Mouse (Mus musculus) natural killer cell, adult 2 months (primary cell): ENCODE data around the gene Slc25a41.
A peak's percentile ranks its signal among the peaks of the same experiment; 100 is the strongest.

ENCODE experiments used
- DNase-seq, 2 experiments: peaks; one replicate each; pipeline ENCODE4 v3.0.0; 2022; ENCODE audit warnings: low spot score in 2 of 2

Slc25a41 gene

GRCm38 (mm10) chr17:57047406-57047805 is 6.0 kb upstream of the Slc25a41 start:
- DNase-seq: no peak

GRCm38 (mm10) chr17:57038978-57039377 is 2.5 kb downstream of the Slc25a41 start:
- peak in 1 of 2 experiments; percentile 22 for DNase-seq

- DNase-seq: no peak
Observed at GRCm38 (mm10) chr17:57032854-57033253, 8.6 kb downstream of the Slc25a41 start.

DNA sequence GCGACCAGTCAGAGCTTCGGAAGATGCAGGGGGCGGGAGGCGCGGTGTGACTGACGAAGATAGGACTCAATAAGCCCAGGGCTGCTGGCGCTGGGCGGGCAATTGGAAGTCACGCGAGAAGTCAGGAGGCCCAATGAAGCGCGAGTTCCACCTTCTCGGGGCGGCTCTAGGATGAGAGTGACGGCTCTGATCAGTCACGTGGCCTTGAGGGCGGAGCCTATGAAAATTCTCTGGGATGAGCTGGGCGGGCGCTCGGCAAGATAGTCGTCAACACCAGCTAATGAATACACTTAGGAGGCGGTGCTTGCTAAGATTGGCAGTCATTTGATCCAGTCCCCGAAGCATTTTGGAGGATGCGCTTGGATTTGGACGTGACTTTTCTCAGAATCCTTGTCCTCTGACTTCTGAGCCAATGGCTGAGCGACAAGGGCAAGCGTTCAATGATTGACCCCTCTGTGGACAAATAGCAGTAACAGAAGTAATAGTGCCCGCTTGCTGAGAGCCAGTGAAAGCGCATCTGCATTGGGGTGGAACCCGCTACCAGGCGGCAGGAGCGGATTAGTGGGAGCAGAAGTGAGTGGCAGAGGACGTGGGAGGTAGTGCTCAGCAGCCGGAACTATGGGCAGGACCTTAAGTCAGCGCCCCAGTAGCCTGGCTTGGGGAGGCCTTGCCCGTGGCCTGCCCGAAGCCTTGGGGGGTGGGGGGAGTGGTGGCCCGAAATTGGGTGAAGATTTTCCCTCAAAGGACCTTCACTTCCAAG is 9.6 kb downstream of the Slc25a41 start:
- DNase-seq: peak; percentile 100

- DNase-seq: peak in 1 of 2 experiments; percentile 13
Observed at GRCm38 (mm10) chr17:57030931-57031660, 10.4 kb downstream of the Slc25a41 start, which contains the start of gene Khsrp. Khsrp (minus strand) TSS chr17:57031522.

DNA sequence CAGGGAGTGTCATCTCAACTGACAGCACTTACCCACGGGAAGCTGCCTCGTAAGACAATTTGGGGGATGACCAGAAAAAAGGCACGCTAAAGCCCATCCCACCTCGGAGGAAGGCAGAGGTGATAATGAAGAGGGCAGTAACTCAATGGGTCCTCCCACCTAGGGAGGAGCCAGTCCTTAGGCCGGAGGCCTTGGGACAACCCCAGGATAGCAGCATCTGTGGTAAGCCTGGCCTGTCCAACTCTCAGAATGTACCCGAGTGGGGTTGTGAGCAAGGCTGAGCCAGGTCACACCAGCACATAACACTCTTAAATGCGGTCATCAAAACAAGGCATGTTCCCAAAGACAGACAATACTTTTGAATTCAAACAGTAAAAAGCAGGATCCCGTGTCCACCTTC is 11.8 kb downstream of the Slc25a41 start:
- no peak for DNase-seq

- DNase-seq: no peak
Observed at GRCm38 (mm10) chr17:57027471-57027870, 14.0 kb downstream of the Slc25a41 start.

- DNase-seq: no peak
Observed at GRCm38 (mm10) chr17:57020960-57021359, 20.5 kb downstream of the Slc25a41 start.

GRCm38 (mm10) chr17:57019693-57020092 is 21.8 kb downstream of the Slc25a41 start:
- no peak for DNase-seq

GRCm38 (mm10) chr17:57012245-57012795 is 29.1 kb downstream of the Slc25a41 start:
- no peak for DNase-seq

DNA sequence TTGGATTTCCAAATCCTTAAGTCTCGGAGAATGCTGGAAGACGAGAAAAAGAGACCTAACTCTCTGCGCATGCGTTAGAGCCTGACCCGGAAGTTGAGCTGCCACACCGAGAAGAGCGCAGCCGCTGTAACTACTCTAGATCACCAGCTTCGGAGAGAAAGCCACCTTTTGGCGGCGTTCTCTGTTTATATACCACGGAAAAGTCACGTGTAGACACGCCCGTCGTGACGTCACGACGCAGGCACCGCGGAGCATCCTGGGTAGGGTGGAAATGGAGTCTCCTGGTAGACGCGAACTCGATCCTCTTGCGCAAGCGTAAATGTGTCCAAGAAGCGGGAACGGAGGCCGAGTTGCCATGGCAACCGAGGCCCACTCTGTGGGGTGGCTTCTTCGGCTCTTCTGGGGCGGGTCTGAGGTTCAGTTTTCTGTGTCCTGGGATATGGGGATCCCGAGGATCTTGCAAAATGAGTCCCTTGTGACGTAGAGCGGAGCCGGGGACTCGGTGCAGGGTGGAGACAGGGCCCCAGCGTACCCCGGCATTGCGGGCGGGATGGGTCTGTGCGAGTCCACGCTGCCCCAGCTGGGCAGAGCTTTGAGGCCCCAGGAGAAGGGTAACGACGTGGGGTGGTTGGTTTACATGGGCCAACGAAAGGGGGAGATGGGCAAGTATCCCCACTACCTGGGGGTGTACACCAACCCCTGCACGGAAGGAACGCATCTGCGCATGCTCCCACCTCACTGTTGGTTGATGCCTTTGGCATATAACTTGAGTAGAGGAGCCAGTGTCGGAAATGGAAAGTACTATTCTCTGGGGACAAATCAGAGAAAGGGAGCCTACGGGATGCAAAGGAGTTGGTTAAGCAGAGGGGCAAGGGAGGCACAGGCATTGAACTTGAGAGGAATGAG is 30.0 kb downstream of the Slc25a41 start, which contains the start of the genes Gtf2f1 and Gm17949:
Gene Gtf2f1, minus strand, starts transcription at position 53 of the 906 bp plus-strand sequence.
Gene Gm17949, plus strand, starts transcription at position 234 of the 906 bp plus-strand sequence.
- DNase-seq: peak; percentile 90 to 91

DNA sequence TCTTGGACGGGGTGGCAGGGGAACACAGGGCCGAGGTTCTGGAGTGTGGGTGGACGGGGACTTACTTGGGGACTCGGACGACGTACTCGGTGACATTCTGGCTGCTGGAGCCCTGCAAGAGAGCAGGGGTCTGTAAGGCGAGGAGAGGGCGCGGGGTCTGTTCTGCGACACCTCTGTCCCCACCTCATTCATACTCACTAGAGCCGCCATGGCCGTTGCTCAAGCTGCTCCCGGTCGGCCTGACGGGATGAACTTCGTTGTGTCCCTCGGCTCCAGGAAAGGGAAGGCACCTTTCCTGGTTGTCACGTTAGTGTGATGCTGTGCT is 30.6 kb downstream of the Slc25a41 start:
- no peak for DNase-seq

- no peak for DNase-seq
Observed at GRCm38 (mm10) chr17:57007137-57007905, 34.1 kb downstream of the Slc25a41 start.

DNA sequence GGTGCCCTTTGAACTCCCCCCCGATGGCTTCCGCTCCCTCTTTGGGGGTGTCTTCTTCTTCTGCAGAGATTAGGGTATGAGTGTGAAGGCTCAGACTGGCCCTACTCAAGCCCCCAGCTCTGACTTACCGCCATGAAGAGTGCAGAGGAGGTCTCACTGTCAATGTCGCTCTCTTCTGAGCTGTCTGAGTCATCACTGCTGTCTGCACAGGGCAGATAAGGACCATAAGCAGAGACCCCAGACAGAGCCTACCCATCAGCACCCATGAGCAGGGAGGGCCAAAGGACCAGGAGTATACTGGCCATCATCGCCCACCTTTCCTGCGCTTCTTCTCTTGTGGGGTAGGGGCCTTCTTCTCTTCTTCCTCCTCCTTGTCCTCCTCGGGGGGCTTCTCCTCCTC is 37.5 kb downstream of the Slc25a41 start:
- no peak for DNase-seq

DNA sequence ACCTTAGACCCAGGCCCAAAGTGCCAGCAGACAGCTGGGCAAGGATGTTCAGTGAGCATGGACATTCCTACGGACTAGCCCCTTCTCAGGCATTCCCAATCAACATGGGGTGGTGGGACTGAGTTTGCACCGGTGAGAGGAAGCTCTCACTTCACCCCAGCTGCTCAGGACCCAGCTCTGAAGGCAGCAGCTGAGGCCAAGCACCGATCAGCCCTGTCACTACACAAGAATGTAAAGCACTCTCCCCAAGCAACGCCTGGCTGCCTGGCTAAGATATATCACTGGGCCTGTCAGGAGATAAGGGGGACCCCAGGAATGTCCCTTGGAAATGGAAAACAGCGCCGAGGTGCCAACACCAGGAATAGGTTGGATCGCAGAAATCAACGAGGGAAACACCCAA is 40.2 kb downstream of the Slc25a41 start:
- DNase-seq: no peak

GRCm38 (mm10) chr17:56999968-57000609 is 41.4 kb downstream of the Slc25a41 start, which contains the start of gene Pspn:
Pspn (minus strand) TSS chr17:57000018.
- DNase-seq: no peak

DNA sequence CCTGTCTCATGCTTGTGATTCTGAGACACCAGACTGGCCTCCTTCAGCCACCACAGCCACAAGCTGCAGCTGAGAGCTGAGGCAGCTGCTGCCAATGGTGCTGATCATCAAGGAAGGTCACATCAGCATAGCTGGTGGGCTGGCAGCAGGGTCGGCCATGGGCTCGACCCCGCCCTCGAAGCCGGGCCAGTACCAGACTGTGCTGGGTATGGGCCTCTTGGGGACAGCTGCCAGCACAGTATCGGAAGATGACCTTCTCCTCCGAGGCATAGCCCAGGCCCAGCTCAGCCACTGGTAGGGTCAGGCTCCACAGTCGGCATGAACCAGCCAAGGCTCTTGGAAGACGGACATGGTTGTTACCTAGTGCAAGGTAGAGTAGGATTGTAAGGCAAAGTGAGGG is 42.0 kb downstream of the Slc25a41 start:
- DNase-seq: no peak

DNA sequence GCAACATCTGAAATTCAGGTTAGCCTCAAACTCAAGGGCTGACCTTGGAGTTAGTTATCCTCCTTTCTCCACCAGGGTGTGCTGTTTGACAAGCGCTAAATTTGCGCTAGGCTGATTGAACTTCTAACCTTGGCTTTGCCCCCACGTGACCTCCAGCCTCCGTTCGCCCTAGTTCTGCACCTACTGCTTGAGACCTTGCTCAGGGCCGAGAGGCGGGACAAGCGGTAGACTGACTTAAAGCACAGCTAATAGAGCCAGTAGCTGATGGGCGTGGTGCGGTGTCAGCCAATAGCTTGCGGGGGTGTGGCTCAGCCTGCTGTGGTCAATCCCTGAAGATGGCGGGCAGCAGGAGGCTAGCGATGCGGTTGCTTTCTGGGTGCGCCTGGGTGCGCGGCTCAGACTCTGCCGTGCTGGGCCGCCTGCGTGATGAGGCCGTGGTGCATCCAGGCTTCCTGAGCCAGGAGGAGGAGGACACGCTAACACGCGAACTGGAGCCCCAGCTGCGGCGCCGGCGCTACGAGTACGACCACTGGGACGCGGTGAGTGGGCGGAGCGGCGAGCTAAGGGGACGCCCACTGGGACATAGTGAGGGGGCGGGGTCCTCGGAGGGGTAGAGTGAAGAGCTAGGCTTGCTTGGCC is 44.3 kb downstream of the Slc25a41 start, which contains the start of gene Alkbh7:
Gene Alkbh7, plus strand, starts transcription at position 311 of the 639 bp plus-strand sequence.
- peak; percentile 97 to 98 for DNase-seq

DNA sequence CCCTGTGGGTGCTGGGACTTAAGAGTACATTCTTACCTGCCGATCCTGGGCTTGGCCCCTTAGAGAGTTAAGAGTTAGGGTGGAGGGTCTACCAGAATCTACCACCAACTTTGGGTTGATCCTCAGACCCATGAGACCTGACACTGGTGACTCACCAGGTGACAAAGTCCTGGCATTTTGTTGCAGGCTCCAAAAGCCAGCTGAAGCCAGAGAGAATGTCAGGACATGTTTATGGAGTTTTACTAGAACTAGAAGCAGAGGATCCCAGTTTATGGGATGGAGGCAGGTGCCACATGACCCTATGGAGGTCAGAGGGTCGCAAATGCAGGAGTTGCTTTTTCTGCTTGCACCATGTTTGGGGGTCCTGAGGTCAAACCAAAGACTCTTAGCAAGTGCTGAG is 44.9 kb downstream of the Slc25a41 start:
- no peak for DNase-seq

DNA sequence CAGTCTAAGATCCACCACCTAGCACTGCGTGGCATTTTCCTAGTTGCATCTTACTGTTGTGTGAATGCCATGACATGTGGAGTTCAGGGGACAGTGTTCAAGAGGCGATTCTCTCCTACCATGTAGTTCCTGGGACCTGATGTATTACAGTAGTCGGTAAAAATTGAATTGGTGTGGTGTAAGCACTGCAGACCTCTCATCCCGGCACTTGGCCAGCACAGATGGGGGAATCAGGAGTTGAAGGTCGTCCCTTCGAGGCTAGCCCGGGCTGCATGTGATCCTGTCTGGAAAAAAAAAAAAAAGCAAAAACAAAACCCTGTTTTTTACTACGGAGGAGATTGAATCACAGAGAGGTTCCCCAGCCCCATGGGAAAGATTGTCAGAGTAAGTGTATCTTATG is 46.4 kb downstream of the Slc25a41 start:
- no peak for DNase-seq
